Mouse (Mus musculus) natural killer cell, adult 2 months (primary cell): ENCODE measurements around the gene 1700025G04Rik.

Source experiments
- DNase-seq, 2 experiments: peaks; one replicate each; pipeline ENCODE4 v3.0.0; 2022; ENCODE audit warnings: low spot score in 2 of 2

The 1700025G04Rik gene

DNA sequence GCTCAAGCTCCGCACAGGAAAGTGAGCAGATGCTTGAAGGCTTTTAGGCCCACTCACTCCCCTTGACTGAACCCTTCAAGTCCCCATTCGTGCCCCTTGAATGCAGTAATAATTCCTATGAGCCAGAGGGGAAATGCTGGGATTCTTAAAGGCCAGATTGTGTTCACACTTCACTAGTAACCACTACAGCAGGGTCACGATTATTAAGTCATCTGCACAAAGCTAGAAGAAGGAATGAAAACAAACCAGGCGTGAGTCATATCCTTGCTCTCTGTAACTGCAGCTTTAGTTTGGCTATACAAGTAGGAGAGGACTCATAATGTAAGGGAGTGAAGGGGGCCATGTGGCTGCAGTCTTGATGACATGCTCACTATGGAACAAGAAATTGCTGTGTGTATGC, 182.9 kb downstream of the 1700025G04Rik start:
- no peak for DNase-seq

DNA sequence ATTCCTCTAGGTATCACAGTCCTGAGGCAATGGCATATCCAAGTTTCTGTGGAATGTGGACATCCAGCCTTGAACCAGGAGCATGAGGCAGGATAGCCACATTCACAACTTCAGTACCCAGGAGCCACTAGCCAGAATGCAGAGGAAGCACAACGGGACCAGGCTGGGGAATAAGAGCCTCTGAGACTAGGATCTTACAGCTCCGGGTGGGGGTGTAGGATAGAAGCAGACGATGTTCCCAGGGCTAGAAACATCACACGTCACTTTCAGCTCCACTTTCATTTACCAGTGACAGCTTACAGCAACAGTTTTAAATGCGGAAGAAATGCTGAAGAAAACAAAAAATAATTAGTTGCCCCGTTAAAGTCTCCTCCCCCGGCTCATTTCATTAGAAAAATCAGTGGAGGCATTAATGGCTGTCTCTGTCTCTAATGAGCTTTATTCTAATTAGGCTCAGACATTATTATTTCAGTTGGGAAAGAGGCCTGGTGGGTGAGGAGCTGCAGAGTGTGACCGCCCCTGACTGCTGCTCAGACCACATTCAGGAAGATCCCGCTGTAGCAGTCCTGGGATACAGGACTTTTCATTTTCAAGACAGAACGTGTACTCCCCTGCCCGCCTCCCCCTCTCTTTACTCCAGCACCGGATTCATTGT, 189.1 kb downstream of the 1700025G04Rik start:
- DNase-seq = no peak

- no peak for DNase-seq
Measured at GRCm38 (mm10) chr1:151899964-151900363, 190.0 kb downstream of the 1700025G04Rik start.

DNA sequence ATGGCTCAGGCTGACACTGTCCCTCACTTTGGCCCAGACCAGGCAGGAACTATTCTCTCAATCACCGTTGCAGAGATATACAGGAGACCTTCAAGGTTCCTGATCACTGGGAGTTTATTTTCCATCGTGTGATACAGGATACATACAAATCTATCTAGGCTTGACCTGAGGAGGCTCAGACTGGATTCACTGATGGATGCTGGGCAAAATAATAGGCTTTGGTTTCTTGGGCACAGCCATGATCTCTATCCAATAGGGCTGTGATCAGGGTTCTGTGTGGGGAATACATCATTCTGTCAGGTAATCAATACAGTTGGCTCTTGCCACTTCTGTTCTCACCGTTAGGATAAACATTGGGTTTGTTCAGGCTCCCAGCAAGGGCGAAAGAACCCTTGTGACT, 194.5 kb downstream of the 1700025G04Rik start:
- DNase-seq = no peak

DNA sequence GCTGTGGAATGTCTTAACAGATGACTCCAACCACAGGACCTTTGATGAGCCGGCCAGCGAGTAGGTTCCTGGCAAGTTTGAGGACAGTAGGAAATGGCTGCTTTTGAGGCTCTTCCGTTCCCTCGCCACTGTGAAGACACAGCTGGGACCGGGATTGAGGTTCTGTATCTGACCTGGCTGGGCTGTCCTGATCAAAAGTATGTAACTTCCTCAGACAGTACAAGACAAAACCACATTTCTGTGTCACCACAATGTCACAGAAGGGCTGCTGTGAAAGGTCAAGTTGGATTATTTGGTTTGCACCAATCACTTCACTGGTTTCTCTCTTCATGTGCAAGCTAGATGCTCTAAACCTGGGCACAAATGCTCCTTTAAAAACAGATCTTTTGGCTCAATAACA, 195.9 kb downstream of the 1700025G04Rik start:
- DNase-seq = peak; percentile 16 to 43

GRCm38 (mm10) chr1:151892008-151892407, 197.9 kb downstream of the 1700025G04Rik start:
- DNase-seq = no peak

GRCm38 (mm10) chr1:151891194-151891593, 198.7 kb downstream of the 1700025G04Rik start:
- no peak for DNase-seq

DNA sequence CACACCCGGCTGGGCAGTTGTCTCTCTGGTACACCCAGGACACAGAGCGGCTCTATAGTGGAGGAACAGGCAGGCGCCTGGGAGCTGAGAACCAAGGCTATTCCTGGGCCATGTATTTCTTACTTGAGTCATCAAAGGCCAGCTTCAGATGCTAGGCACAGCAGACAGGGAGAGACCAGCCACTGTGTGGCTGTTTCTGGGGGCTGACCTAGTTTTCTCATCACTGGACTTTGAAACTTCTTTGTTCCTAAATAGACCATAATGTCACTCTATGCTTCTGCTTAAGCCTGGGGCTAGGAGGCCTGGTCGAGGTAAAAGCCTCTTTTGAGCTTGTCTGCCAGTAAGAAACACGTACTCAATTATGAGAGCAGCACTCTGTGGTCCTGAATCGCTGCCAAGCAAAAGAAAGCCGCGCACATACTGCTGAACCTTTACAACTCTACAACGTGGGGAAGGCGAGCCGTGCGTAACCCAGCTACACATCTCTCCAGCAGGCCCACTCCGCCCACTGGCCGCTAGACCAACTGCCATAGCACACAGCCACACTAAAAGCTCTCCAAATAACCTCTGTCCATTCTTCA, 199.8 kb downstream of the 1700025G04Rik start:
- DNase-seq = no peak

- DNase-seq = no peak
Measured at GRCm38 (mm10) chr1:151887631-151888030, 202.3 kb downstream of the 1700025G04Rik start.

DNA sequence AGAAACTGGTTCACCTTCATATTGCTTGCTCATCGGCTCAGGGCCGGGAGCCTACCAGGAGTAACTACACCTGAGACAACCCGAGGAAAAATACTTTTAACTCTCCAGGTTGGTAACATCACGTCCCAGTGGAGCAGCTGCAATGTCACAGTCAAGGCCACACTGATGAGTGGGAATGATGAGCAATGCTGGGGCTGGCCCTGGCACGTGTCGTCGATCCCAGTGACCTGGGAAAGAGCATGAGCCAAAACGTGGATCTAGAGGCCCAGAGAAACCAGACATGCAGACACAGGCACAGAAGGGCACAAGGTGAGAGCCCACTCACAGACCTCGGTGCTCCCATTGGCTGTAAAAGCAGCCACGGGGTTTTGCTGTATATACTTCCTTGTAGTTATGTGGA, 202.8 kb downstream of the 1700025G04Rik start:
- DNase-seq = no peak

DNA sequence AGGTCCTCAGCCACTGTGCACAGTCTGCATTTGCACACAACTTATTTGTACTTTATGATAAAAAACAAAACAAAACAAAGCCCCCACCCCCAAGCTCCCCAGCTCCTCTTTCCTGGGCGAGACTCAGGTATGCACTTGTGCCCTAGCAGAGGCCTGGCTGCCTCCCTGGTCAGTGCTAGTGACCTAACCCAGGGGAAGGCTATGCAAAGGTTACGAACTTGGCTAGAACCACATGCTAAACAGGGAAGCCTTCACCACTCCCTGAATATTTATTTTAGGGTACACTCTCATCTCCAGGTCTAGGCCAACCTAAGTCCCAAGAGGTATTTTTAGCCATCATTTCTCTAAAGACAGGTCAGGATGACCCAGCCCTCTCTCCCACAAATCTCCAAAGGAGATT, 203.8 kb downstream of the 1700025G04Rik start:
- no peak for DNase-seq

DNA sequence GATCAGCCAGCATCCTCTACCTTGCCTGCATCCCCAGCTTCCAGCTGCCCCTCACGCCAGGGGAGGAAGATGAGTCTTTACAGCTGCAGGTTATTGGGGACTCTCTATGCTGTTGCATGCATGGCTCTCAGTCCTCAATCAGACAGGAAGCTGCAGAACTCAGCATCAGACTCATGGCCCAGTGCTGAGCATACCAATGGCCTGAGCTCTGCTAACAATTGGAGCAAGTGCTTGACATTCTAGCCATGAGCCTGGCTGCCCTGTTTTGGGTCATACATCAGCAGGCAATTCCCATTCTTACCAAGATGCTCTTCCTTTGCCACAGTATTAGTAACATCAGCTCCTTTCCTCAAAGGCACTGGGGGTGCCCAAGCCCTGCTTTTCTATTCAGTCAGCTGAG, 208.7 kb downstream of the 1700025G04Rik start:
- DNase-seq = no peak

DNA sequence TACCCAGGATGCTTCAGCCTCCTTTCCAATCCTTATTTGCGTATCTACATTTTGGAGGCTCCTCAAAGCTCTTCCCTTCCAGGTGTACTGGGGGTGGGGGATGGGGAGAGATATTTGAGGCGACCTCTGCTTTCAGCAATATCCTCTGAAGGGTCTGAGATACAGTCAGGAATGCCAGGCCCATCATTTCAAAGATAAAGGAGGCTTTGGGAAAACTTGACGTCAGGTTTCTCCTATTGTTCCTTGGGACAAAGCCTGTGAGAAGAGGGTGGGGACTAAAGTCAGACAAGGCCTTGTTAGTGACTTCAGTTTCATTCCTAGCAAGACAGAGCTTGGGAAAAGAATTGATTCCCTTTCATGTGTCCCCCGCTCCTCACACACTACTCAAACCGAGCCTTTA, 209.2 kb downstream of the 1700025G04Rik start:
- DNase-seq = no peak

DNA sequence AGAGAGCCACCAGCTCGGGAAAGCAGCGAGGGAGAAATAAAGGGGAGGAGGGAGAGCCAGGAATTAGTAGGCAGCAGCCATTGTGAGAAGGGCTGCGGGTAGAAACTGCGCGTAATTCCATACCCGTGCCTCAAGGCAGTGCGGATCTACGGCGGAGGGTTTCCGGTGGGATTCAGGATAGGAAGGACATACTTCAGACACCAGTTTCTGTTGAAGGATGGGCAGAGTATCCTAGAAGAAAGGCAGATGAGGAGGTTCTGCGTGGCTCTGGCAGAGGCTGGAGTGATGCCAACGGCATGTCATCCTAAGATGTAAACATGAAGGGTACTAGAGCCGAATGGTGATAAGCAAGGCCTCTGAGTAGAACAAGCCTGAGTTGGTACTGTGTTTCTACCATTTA, 210.0 kb downstream of the 1700025G04Rik start:
- DNase-seq = no peak

GRCm38 (mm10) chr1:151879308-151879850, 210.5 kb downstream of the 1700025G04Rik start:
- DNase-seq = no peak

DNA sequence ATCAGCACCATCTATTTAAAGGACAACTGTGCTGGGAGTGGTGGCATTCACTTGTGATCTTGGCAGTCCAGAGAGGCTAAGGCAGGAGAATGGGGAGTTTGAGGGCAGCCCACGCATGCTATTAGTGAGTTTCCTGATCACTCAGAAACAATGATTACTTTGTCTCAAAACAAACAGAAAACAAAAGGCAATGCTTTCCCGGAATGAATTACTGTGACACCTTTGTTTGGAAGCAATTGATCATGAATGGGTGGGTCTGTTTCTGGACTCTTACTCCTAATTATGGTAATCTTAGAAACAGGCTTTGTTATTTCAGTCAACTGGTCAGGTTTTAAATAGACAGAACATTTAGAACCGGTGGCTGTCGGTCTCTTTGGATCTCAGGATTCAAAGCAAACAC, 211.5 kb downstream of the 1700025G04Rik start:
- DNase-seq = no peak

GRCm38 (mm10) chr1:151872971-151873370, 217.0 kb downstream of the 1700025G04Rik start:
- no peak for DNase-seq

GRCm38 (mm10) chr1:151864326-151864725, 225.6 kb downstream of the 1700025G04Rik start:
- DNase-seq = no peak

DNA sequence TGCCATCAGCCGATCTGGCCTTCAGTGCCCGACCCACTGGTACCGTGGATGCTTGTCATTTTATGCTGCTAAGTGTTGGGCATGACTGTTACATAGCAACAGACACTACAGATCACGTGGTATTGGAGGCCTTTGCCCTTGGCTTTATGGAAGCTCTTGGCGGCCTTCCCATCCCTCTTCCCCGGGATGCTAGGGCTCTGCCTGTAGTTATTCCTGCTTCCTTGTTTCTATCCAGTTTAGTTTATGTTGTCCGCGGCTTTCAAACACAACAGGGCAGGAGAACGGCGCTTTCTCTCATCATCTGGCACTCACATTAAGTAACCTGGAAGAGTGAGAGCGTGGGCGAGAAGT, 226.2 kb downstream of the 1700025G04Rik start:
- no peak for DNase-seq

- no peak for DNase-seq
Measured at GRCm38 (mm10) chr1:151863135-151863796, 226.7 kb downstream of the 1700025G04Rik start.

- no peak for DNase-seq
Measured at GRCm38 (mm10) chr1:151862109-151862508, 227.8 kb downstream of the 1700025G04Rik start.

- DNase-seq = no peak
Measured at GRCm38 (mm10) chr1:151861334-151861995, 228.5 kb downstream of the 1700025G04Rik start.
